Mouse (Mus musculus) thymus, adult 18-20 months (tissue): ENCODE measurements around the gene Tnfrsf8.
"Not testable (repeated sequence)": the region's sequence is repeated elsewhere in the genome, so short reads cannot be mapped to it uniquely, and the experiment has no call there.

ENCODE experiments used
- DNase-seq, 2 experiments: peaks; one replicate each; pipeline ENCODE4 v3.0.0; 2022; ENCODE audit warnings: mixed read lengths in 2 of 2

Tnfrsf8 gene

GRCm38 (mm10) chr4:145306422-145306821, 8.5 kb downstream of the Tnfrsf8 start:
- DNase-seq, result peak in 1 of 2 experiments; percentile 3

DNA sequence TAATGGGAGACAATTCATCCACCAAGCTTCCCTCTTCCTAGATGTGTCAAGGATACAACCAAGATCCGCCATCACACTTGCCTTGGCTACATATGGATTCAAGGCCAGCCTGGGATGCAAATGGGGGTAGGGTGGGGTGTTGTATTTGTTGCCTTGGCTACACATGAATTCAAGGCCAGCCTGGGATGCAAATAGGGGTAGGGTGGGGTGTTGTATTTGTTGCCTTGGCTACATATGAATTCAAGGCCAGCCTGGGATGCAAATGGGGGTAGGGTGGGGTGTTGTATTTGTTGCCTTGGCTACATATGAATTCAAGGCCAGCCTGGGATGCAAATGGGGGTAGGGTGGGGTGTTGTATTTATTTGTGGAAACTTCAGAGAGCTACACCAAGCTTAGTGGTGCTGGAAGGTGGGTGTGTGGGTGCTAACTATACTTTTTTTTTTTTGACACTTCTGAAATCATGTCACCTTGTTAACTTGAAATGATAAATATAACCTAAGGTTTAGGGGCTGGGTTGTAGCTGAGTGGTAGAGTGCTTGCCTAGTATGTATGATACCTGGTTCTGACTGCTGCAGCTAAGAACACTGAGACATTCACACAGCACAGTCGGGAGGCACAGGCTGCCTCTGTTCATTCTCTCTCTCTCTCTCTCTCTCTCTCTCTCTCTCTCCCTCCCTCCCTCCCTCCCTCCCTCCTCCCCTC, 9.2 kb downstream of the Tnfrsf8 start:
- DNase-seq, result not testable (repeated sequence)

DNA sequence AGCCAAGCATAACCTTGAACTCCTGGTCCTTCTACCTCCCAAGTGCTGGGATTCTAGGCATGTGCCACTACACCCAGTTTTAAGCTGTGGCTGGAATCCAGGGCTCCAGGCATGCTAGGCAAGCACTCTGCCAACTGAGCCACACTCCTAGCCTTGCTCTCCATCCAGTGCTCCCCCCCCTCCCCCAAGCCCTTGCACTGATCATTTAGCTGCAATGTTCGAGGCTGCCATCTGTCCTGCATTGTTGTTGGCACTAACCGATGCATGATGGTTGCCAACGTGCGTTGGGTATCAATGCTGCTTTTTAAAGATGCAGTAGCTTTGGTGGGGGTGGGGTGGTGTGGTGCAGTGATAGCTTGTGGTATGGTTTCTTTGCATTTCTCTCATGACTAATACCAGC, 10.9 kb downstream of the Tnfrsf8 start:
- no peak for DNase-seq

DNA sequence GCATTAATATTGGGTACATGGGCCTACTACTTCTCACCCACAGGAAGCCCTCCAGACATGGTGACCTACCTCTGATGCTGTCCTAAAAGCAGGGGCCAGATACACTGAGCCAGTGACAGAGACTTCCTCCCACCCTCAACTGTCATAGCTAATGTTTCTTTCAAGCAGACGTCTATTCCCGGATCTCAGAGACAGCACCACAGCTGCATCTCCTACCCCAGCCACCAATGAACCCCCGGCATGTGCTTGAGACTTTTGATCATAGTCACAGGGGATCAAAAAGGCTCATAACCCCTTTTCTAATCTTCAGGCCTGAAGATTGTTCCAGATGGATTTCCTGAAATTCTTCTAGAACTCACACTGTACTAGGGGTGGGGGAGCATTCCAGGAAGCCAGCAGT, 12.9 kb downstream of the Tnfrsf8 start:
- DNase-seq, result peak in 1 of 2 experiments; percentile 35

DNA sequence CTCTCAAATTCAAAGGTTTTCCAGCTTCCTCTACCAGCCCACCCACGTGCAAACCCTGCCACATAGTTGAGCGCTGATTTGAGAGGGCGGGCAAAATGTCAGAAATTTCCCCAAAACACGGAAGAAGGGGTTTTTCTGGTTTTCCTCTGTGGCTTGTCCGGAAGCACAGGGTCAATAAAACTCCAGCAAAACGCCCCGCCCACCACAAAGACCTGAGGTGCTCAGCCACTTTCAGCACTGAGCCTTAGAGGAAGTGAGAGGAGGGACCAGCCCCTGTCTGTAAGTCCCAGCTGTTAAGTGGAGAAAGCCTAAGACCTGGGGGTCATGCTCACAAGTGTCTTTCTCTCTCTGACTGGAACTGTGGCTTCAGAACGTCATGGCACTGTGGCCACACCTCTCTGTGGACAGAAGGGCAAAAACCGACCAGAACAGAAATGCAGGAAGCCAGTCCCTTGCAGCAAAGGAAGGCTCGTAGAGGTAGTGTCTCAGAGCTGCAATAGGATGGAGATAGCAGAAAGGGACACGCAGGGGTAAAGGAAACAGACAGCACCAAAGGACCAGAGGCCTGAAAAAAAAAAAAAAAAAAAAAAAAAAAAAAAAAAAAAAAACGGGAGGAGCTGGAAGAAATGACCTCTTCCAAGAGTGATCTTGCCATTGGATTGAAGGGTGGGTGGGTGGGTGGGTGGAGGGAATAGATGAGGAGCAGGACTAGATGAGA, 14.6 kb downstream of the Tnfrsf8 start:
- peak; percentile 42 to 70 for DNase-seq

DNA sequence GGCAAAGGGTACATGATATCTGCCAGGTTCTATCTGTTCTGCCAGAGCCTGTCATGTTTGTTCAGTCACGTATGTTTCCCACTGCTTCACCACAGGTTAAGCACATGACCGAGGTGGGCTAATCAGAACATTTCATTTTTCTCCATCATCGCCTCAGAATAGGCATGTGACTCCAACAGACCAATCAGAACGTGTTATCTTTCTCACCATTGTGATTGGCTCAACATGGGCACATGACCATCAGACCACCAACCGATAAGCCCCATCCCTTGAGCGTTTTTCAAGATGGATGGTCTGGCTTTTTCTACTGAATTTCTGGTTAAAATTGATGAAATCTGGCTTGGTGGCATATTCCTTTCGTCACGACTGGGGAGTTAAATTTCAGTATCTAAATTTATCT, 15.6 kb downstream of the Tnfrsf8 start:
- DNase-seq, result no peak

- no peak for DNase-seq
Observed at GRCm38 (mm10) chr4:145298846-145299245, 16.1 kb downstream of the Tnfrsf8 start.

GRCm38 (mm10) chr4:145295589-145296300, 19.2 kb downstream of the Tnfrsf8 start:
- peak; percentile 48 for DNase-seq

DNA sequence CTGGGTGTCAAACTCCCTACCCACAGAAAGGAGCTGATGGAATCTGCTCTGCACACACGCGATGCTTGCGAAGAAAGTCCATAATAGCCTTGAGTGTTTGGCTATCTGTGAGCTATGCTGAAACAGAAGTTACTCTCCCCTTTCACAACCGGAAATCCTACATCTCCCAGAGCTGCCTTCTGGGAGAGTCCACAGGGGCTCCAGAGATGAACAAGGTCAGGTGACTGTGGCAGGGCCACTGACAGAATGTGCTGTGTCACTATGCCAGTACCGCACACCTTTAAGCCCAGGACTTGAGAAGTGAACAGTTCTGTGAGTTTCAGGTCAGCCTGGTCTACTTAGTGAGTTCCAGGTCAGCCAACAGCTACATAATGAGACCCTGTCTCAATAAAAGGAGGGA, 20.4 kb downstream of the Tnfrsf8 start:
- no peak for DNase-seq

GRCm38 (mm10) chr4:145286369-145287120, 28.4 kb downstream of the Tnfrsf8 start:
- peak in 1 of 2 experiments; percentile 41 for DNase-seq

DNA sequence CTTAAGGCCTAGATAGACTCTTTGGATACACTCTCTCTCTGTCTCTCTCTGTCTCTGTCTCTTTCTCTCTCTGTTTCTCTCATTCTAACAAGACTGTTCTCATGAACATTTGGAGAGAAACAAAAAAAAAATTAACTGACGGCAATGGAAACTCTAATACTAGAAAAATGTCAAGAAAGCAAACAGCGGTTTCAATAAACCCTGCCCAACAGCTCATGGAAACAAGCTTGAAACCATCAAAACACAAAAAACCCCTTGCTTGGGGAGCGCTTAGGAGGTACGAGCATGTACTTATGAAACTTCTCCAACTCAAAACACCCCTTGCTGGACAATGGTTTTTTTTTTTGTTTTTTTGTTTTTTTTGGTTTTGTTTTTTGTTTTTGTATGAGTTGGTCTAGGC, 30.3 kb downstream of the Tnfrsf8 start:
- no peak for DNase-seq

- no peak for DNase-seq
Observed at GRCm38 (mm10) chr4:145283441-145283840, 31.5 kb downstream of the Tnfrsf8 start.

DNA sequence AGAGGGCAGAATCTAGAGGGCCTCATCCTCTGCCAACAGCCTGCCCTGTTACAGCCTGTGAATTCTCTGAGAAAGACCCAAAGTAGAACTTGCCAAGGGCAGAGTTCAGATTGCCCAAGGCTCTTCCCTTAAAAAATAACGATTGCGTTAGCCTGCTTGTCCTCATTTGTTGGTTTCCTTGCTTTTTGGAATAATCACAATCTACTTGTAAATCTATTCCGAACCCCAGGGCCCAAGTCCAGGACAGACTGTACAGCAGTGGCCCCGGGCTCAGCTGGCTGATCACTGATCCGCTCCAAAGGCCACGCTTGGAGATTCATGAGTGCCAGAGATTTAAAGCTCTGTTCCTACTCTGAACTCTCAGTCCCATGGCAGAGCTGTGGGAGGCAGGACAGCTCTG, 34.0 kb downstream of the Tnfrsf8 start:
- DNase-seq, result no peak

DNA sequence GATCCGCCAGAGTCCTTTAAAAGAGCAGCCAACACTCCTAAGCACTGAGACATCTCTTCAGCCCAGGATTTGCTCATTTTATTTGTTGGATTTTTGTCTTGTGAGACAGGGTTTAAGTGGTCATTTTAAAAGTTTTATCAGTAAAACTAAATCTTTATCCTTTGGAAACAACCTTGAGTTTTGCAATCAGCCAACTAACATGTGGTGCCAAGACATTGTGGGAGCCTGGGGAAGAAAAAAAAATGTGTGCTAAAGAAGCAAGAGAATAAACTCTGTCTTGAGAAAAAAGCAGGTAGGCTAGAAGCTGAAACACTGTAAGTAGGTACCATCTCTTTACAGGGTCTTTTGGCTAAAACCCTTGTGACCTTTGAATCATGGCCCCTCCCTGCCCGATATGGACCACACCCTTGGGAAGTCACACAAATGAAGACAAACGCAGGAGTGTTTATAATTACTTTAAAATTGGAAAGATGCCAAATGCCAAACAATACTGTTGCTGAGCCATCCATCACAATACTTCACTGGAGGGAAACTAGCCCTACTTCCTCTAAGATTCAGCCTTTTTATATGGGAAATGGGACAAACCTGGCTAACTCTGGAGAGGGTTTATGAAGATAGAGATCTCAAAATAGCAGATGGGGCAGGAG, 36.1 kb downstream of the Tnfrsf8 start:
- DNase-seq, result no peak

DNA sequence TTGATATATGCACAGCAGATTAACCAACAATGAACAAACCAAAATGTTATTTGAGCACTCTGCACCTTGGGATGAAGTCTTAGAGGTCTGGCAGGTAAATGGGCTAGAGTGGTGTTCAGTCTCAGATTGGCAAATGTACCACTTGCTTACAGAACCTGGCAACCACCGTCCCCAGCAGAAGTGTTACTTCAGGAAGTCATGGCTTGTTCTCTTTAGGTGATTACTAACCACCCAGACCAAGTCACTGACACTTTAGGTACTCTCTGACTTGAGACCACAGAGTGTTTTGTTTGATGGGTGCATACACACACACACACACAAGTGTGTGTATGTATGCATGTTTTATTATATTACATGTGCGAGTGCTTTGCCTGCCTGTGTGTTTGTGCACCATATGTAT, 36.7 kb downstream of the Tnfrsf8 start:
- DNase-seq, result no peak

- DNase-seq, result no peak
Observed at GRCm38 (mm10) chr4:145276368-145277249, 38.4 kb downstream of the Tnfrsf8 start.

- DNase-seq, result no peak
Observed at GRCm38 (mm10) chr4:145274887-145275286, 40.1 kb downstream of the Tnfrsf8 start.

GRCm38 (mm10) chr4:145273923-145274322, 41.0 kb downstream of the Tnfrsf8 start:
- no peak for DNase-seq

DNA sequence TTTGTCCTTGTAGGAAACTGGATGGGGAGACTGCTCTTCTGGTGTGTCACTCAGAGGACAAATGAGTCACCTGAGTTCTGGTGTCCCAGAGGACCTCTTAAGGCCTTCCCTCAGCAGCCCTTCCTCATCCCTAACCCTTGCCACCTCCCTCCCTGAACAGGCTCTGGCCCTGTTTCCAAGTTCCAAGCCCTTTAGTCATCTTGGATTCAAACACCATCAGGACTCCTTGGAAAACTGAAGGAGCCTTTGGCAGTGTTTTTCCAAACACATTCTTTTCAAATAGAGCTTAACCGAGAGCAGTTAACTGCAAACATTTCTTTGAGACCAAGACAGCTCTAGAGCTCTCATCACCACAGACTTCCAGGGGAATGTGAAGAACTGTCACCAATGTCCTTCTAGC, 42.2 kb downstream of the Tnfrsf8 start:
- DNase-seq, result no peak

DNA sequence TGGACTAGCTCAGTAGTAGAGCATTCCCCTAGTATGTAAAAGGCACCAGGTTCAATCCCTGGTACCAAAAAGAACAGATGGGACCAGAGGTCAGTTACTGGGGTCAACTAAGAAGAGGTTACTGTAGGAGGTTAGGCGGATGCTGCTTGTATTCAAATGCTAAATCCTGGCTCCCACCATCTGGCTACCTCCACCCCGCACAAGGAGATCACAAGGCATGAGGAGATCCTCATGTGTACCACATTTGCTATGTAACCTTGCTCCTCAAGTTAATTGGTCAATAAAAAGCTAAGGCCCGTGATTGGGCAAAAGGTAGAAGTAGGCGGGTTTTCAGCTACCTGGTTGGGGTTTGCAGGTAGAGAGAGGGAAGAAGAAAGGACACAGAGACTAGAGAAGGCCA, 43.3 kb downstream of the Tnfrsf8 start:
- DNase-seq, result no peak

DNA sequence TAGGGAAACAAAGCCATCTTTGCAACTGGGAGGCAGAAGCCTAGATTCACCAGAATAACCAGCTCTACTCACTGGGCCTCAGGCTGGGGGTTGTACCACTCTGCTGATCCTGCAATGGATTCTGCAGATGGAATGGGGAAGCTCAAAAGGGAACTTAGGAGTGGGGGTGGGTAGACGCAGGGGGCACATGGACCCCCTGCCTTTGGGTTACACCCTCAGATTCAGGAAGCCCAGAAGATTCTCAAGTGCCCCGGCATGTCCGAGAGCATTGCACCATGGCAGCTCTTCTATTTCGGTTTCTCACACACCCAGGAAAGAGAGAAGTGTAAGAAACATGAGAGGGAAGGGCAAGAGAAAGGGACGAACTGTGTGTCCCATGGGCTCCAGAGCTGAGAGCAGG, 44.8 kb downstream of the Tnfrsf8 start:
- no peak for DNase-seq
